Mouse (Mus musculus): ENCODE measurements around the gene Dhdh.

Gene Dhdh

GRCm38 (mm10) chr7:45454971-45455370, 33.6 kb downstream of the Dhdh start:
- no peak for DNase-seq (ENCODE audit: extremely low read depth, low read depth, low spot score)

- no peak for DNase-seq (ENCODE audit: extremely low read depth, low read depth, low spot score)
These were observed 37.1 kb downstream of the Dhdh start for GRCm38 (mm10) chr7:45451344-45451982.

GRCm38 (mm10) chr7:45449974-45450373, 38.6 kb downstream of the Dhdh start:
- DNase-seq (ENCODE audit: extremely low read depth, low read depth, low spot score), result no peak

GRCm38 (mm10) chr7:45447325-45447990, 41.1 kb downstream of the Dhdh start:
- DNase-seq (ENCODE audit: extremely low read depth, low read depth, low spot score), result no peak

GRCm38 (mm10) chr7:45446589-45446988, 42.0 kb downstream of the Dhdh start:
- no peak for DNase-seq (ENCODE audit: extremely low read depth, low read depth, low spot score)

- DNase-seq (ENCODE audit: extremely low read depth, low read depth, low spot score), result no peak
These were observed 44.8 kb downstream of the Dhdh start for GRCm38 (mm10) chr7:45443526-45444420.

GRCm38 (mm10) chr7:45437521-45438276, 50.9 kb downstream of the Dhdh start, which contains the start of gene Ruvbl2:
Gene Ruvbl2, minus strand, starts transcription at chr7:45438096.
- DNase-seq (ENCODE audit: extremely low read depth, low read depth, low spot score), result no peak

- DNase-seq (ENCODE audit: extremely low read depth, low read depth, low spot score), result no peak
These were observed 51.6 kb downstream of the Dhdh start for GRCm38 (mm10) chr7:45437046-45437445.

GRCm38 (mm10) chr7:45436444-45436843, 52.2 kb downstream of the Dhdh start:
- no peak for DNase-seq (ENCODE audit: extremely low read depth, low read depth, low spot score)

- no peak for DNase-seq (ENCODE audit: extremely low read depth, low read depth, low spot score)
These were observed 53.6 kb downstream of the Dhdh start for GRCm38 (mm10) chr7:45435038-45435437.

GRCm38 (mm10) chr7:45434203-45435015, 54.2 kb downstream of the Dhdh start, which contains the start of gene Gys1:
Gene Gys1, plus strand, starts transcription at chr7:45434844.
- peak; percentile 99 for DNase-seq (ENCODE audit: extremely low read depth, low read depth, low spot score)

GRCm38 (mm10) chr7:45433835-45434202, 54.8 kb downstream of the Dhdh start:
- no peak for DNase-seq (ENCODE audit: extremely low read depth, low read depth, low spot score)

- DNase-seq (ENCODE audit: extremely low read depth, low read depth, low spot score), result no peak
These were observed 62.0 kb downstream of the Dhdh start for GRCm38 (mm10) chr7:45426556-45426955.

GRCm38 (mm10) chr7:45421194-45421593, 67.4 kb downstream of the Dhdh start:
- no peak for DNase-seq (ENCODE audit: extremely low read depth, low read depth, low spot score)

Data from fat pad, adult 2 months (tissue).